Mouse (Mus musculus) frontal cortex, adult 2 months (tissue): ENCODE measurements around the gene Rxfp3. TPM values are rescaled to one million over a fixed set of nuclear protein-coding genes. Genes with fewer than 3 reads are reported as not detected.
A peak's percentile ranks its signal among the peaks of the same experiment; 100 is the strongest.

ENCODE experiments used
- DNase-seq, 2 experiments: peaks; one replicate each; pipeline ENCODE4 v3.0.0; 2022; ENCODE audit warnings: low spot score in 1 of 2; ENCODE audit errors: extremely low spot score in 1 of 2
- polyA plus RNA-seq: library from polyadenylated mRNA; depleted of rRNA; stranded (reverse); fragments of >200 nt; gene quantifications from 2 replicates; pipeline ENCODE4 v1.2.3, GENCODE M21; 2012; rRNA removed

Gene Rxfp3
- polyA plus RNA-seq, 1 experiment, result 1.4 TPM

- DNase-seq, result no peak
Measured at GRCm38 (mm10) chr15:11036535-11037375, 1.0 kb downstream of the Rxfp3 start.

GRCm38 (mm10) chr15:11035947-11036474, 1.8 kb downstream of the Rxfp3 start:
- DNase-seq, result no peak

GRCm38 (mm10) chr15:11030188-11030587, 7.6 kb downstream of the Rxfp3 start:
- no peak for DNase-seq

GRCm38 (mm10) chr15:11026801-11027561, 10.8 kb downstream of the Rxfp3 start:
- no peak for DNase-seq

- DNase-seq, result no peak
Measured at GRCm38 (mm10) chr15:11014931-11015330, 22.9 kb downstream of the Rxfp3 start.

GRCm38 (mm10) chr15:11010976-11011548, 26.7 kb downstream of the Rxfp3 start:
- no peak for DNase-seq

GRCm38 (mm10) chr15:11008756-11009155, 29.0 kb downstream of the Rxfp3 start:
- DNase-seq, result peak in 1 of 2 experiments; percentile 47

- no peak for DNase-seq
Measured at GRCm38 (mm10) chr15:11004646-11005045, 33.1 kb downstream of the Rxfp3 start.

GRCm38 (mm10) chr15:11003791-11004190, 34.0 kb downstream of the Rxfp3 start:
- DNase-seq, result no peak

- DNase-seq, result no peak
Measured at GRCm38 (mm10) chr15:11000421-11000820, 37.4 kb downstream of the Rxfp3 start, which contains the start of gene Slc45a2. Gene Slc45a2 (plus strand): TSS chr15:11000721.

GRCm38 (mm10) chr15:10999832-11000231, 38.0 kb downstream of the Rxfp3 start:
- no peak for DNase-seq

- DNase-seq, result peak in 1 of 2 experiments; percentile 23
Measured at GRCm38 (mm10) chr15:10991566-10991965, 46.2 kb downstream of the Rxfp3 start.

- DNase-seq, result no peak
Measured at GRCm38 (mm10) chr15:10990411-10990810, 47.4 kb downstream of the Rxfp3 start.

GRCm38 (mm10) chr15:10986477-10986876, 51.3 kb downstream of the Rxfp3 start:
- peak in 1 of 2 experiments; percentile 29 for DNase-seq

GRCm38 (mm10) chr15:10985756-10986155, 52.0 kb downstream of the Rxfp3 start:
- DNase-seq, result no peak

Other genes with a start within 250 kb of the Rxfp3 start
- gene C1qtnf3, start 85.7 kb downstream of the Rxfp3 start, polyA plus RNA-seq, result 0.04 and 0.06 TPM in 2 replicates
- 12.1 and 14.5 TPM in 2 replicates for gene Amacr, start 56.2 kb downstream of the Rxfp3 start, polyA plus RNA-seq
- gene Slc45a2, start 37.3 kb downstream of the Rxfp3 start, polyA plus RNA-seq, result 0.04 and 0.06 TPM in 2 replicates
- gene Adamts12, start 26.8 kb upstream of the Rxfp3 start, polyA plus RNA-seq, result 0.36 and 0.42 TPM in 2 replicates